Mouse (Mus musculus): Measurements from ENCODE around the gene Hip1. TPM values are rescaled to one million over a fixed set of nuclear protein-coding genes. Genes with fewer than 3 reads are reported as not detected.

Hip1 gene
- polyA plus RNA-seq, 2 experiments, result 45.9 to 47.0 TPM

GRCm38 (mm10) chr5:135563469-135563868, 18.5 kb upstream of the Hip1 start, which contains the start of gene Ccl26:
Gene Ccl26 (minus strand): TSS chr5:135563569.
- no peak for TF ChIP-seq POLR2A (IDR thresholded peaks at IDR 0.05; ENCODE audit: borderline replicate concordance, extremely low read depth, insufficient read depth, insufficient read length)
- Histone ChIP-seq H3K9me3 (ENCODE audit: control insufficient read depth, low read length) (no peaks in the 10 kb centered on the region), H3K36me3 (ENCODE audit: control insufficient read depth, insufficient read depth, low read length) (no peaks in the 10 kb centered on the region), H3K27ac (replicated peaks; ENCODE audit: low read depth, low read length) (no peak within 1 kb of the TSS), H3K27me3 (ENCODE audit: control insufficient read depth, insufficient read depth, low read length) (no peaks in the 10 kb centered on the region), H3K9ac (ENCODE audit: low read depth, low read length, severe bottlenecking) (no peak within 1 kb of the TSS), H3K4me3 (replicated peaks; ENCODE audit: low read length) (no peak within 1 kb of the TSS), H3K4me2 (replicated peaks; ENCODE audit: low read depth, low read length, severe bottlenecking) (no peak within 1 kb of the TSS), H3K4me1 (ENCODE audit: control insufficient read depth, insufficient read depth, low read length) (no peaks in the 10 kb centered on the region)
- DNase-seq (ENCODE audit: low spot score) (no peak), ATAC-seq (ENCODE audit: low FRiP score, low read depth) (no peak)
- 92% methylated on average over 3 of the region's 3 CpGs for WGBS

GRCm38 (mm10) chr5:135557671-135558070, 12.8 kb upstream of the Hip1 start:
- H3K4me2 ChIP-seq (replicated peaks; ENCODE audit: low read depth, low read length, severe bottlenecking), result no peak overlapping the region
- no peaks in the 10 kb centered on the region for H3K27me3 ChIP-seq (ENCODE audit: control insufficient read depth, insufficient read depth, low read length)
- H3K36me3 ChIP-seq (ENCODE audit: control insufficient read depth, insufficient read depth, low read length), result no peaks in the 10 kb centered on the region
- ATAC-seq (ENCODE audit: low FRiP score, low read depth) (peak; percentile 47; the same call in 1 of the 2 replicates), DNase-seq (ENCODE audit: low spot score) (peak; percentile 53)
- no peak overlapping the region for H3K9ac ChIP-seq (ENCODE audit: low read depth, low read length, severe bottlenecking)
- H3K9me3 ChIP-seq (ENCODE audit: control insufficient read depth, low read length), result no peaks in the 10 kb centered on the region
- no peak for TF ChIP-seq POLR2A (IDR thresholded peaks at IDR 0.05; ENCODE audit: borderline replicate concordance, extremely low read depth, insufficient read depth, insufficient read length)
- peaks cover 11% of the 10 kb centered on the region; the same call in 1 of the 2 replicates for H3K4me1 ChIP-seq (ENCODE audit: control insufficient read depth, insufficient read depth, low read length)
- no peak overlapping the region for H3K27ac ChIP-seq (replicated peaks; ENCODE audit: low read depth, low read length)
- H3K4me3 ChIP-seq (replicated peaks; ENCODE audit: low read length), result no peak overlapping the region
- WGBS, result 48% methylated on average over 3 of the region's 3 CpGs

GRCm38 (mm10) chr5:135557051-135557450, 12.1 kb upstream of the Hip1 start:
- H3K36me3 ChIP-seq (ENCODE audit: control insufficient read depth, insufficient read depth, low read length), result no peaks in the 10 kb centered on the region
- DNase-seq (ENCODE audit: low spot score) (peak; percentile 46), ATAC-seq (ENCODE audit: low FRiP score, low read depth) (peak; percentile 47; the same call in 1 of the 2 replicates)
- no peak overlapping the region for H3K4me3 ChIP-seq (replicated peaks; ENCODE audit: low read length)
- TF ChIP-seq POLR2A (IDR thresholded peaks at IDR 0.05; ENCODE audit: borderline replicate concordance, extremely low read depth, insufficient read depth, insufficient read length), result no peak
- H3K4me1 ChIP-seq (ENCODE audit: control insufficient read depth, insufficient read depth, low read length), result peaks cover 11% of the 10 kb centered on the region; the same call in 1 of the 2 replicates
- no peaks in the 10 kb centered on the region for H3K27me3 ChIP-seq (ENCODE audit: control insufficient read depth, insufficient read depth, low read length)
- WGBS, result 20% methylated on average over 4 of the region's 4 CpGs
- H3K9ac ChIP-seq (ENCODE audit: low read depth, low read length, severe bottlenecking), result no peak overlapping the region
- H3K9me3 ChIP-seq (ENCODE audit: control insufficient read depth, low read length), result no peaks in the 10 kb centered on the region
- H3K4me2 ChIP-seq (replicated peaks; ENCODE audit: low read depth, low read length, severe bottlenecking), result no peak overlapping the region
- H3K27ac ChIP-seq (replicated peaks; ENCODE audit: low read depth, low read length), result no peak overlapping the region

GRCm38 (mm10) chr5:135556259-135556658, 11.3 kb upstream of the Hip1 start:
- Histone ChIP-seq H3K9me3 (ENCODE audit: control insufficient read depth, low read length) (no peaks in the 10 kb centered on the region), H3K4me3 (replicated peaks; ENCODE audit: low read length) (no peak overlapping the region), H3K36me3 (ENCODE audit: control insufficient read depth, insufficient read depth, low read length) (no peaks in the 10 kb centered on the region), H3K4me1 (ENCODE audit: control insufficient read depth, insufficient read depth, low read length) (peaks cover 11% of the 10 kb centered on the region; the same call in 1 of the 2 replicates), H3K27ac (replicated peaks; ENCODE audit: low read depth, low read length) (no peak overlapping the region), H3K27me3 (ENCODE audit: control insufficient read depth, insufficient read depth, low read length) (no peaks in the 10 kb centered on the region), H3K9ac (ENCODE audit: low read depth, low read length, severe bottlenecking) (no peak overlapping the region), H3K4me2 (replicated peaks; ENCODE audit: low read depth, low read length, severe bottlenecking) (no peak overlapping the region)
- 62% methylated on average over 3 of the region's 4 CpGs for WGBS
- no peak for TF ChIP-seq POLR2A (IDR thresholded peaks at IDR 0.05; ENCODE audit: borderline replicate concordance, extremely low read depth, insufficient read depth, insufficient read length)
- no peak for DNase-seq (ENCODE audit: low spot score)
- no peak for ATAC-seq (ENCODE audit: low FRiP score, low read depth)

GRCm38 (mm10) chr5:135551591-135551990, 6.7 kb upstream of the Hip1 start:
- DNase-seq (ENCODE audit: low spot score), result no peak

GRCm38 (mm10) chr5:135550910-135551309, 6.0 kb upstream of the Hip1 start:
- H3K36me3 ChIP-seq (ENCODE audit: control insufficient read depth, insufficient read depth, low read length), result no peaks in the 10 kb centered on the region
- ATAC-seq (ENCODE audit: low FRiP score, low read depth) (no peak), DNase-seq (ENCODE audit: low spot score) (no peak)
- no peaks in the 10 kb centered on the region for H3K9me3 ChIP-seq (ENCODE audit: control insufficient read depth, low read length)
- H3K27me3 ChIP-seq (ENCODE audit: control insufficient read depth, insufficient read depth, low read length), result no peaks in the 10 kb centered on the region
- H3K4me2 ChIP-seq (replicated peaks; ENCODE audit: low read depth, low read length, severe bottlenecking), result no peak overlapping the region
- no peak overlapping the region for H3K9ac ChIP-seq (ENCODE audit: low read depth, low read length, severe bottlenecking)
- H3K4me3 ChIP-seq (replicated peaks; ENCODE audit: low read length), result no peak overlapping the region
- H3K27ac ChIP-seq (replicated peaks; ENCODE audit: low read depth, low read length), result no peak overlapping the region
- TF ChIP-seq POLR2A (IDR thresholded peaks at IDR 0.05; ENCODE audit: borderline replicate concordance, extremely low read depth, insufficient read depth, insufficient read length), result no peak
- 24% methylated on average over 3 of the region's 3 CpGs for WGBS
- peaks cover 2% of the 10 kb centered on the region for H3K4me1 ChIP-seq (ENCODE audit: control insufficient read depth, insufficient read depth, low read length)

More at GRCm38 (mm10) chr5:135551591-135551990, 6.7 kb upstream of the Hip1 start:
- Histone ChIP-seq H3K9ac (ENCODE audit: low read depth, low read length, severe bottlenecking) (no peak overlapping the region), H3K4me3 (replicated peaks; ENCODE audit: low read length) (no peak overlapping the region), H3K4me2 (replicated peaks; ENCODE audit: low read depth, low read length, severe bottlenecking) (no peak overlapping the region), H3K27me3 (ENCODE audit: control insufficient read depth, insufficient read depth, low read length) (no peaks in the 10 kb centered on the region), H3K4me1 (ENCODE audit: control insufficient read depth, insufficient read depth, low read length) (no peaks in the 10 kb centered on the region), H3K27ac (replicated peaks; ENCODE audit: low read depth, low read length) (no peak overlapping the region), H3K9me3 (ENCODE audit: control insufficient read depth, low read length) (no peaks in the 10 kb centered on the region), H3K36me3 (ENCODE audit: control insufficient read depth, insufficient read depth, low read length) (no peaks in the 10 kb centered on the region)
- no peak for TF ChIP-seq POLR2A (IDR thresholded peaks at IDR 0.05; ENCODE audit: borderline replicate concordance, extremely low read depth, insufficient read depth, insufficient read length)
- WGBS, result 68% methylated on average over 3 of the region's 3 CpGs
- ATAC-seq (ENCODE audit: low FRiP score, low read depth), result no peak

Data from limb, embryonic 14.5 days (tissue).